Mouse (Mus musculus) erythroblast, adult 5-6 weeks (primary cell): Measurements from ENCODE around the gene Fggy. TPM values are rescaled to one million over a fixed set of nuclear protein-coding genes. Genes with fewer than 3 reads are reported as not detected.

ENCODE experiments used
- ATAC-seq: replicated peaks from 2 replicates; pipeline ENCODE4 v1.8.0; 2016; ENCODE audit warnings: moderate number of reproducible peaks, mild to moderate bottlenecking, moderate TSS enrichment, inconsistent platforms; ENCODE audit not compliant: poor library complexity, low FRiP score, severe bottlenecking
- total RNA-seq, 2 experiments: library from RNA; stranded (forward) in 1 of 2; stranded (reverse) in 1 of 2; fragments of 150-400 nt in 1 of 2; fragments of 200-764, 138-1000 nt in 1 of 2; gene quantifications; 2 replicates each; pipeline versions ENCODE4 v1.2.3 to v1.2.4; 2015 to 2017; ENCODE audit warnings: low replicate concordance in 2 of 2

Fggy gene
- total RNA-seq, 2 experiments from 2014 or later: 0.85 to 15.4 TPM

DNA sequence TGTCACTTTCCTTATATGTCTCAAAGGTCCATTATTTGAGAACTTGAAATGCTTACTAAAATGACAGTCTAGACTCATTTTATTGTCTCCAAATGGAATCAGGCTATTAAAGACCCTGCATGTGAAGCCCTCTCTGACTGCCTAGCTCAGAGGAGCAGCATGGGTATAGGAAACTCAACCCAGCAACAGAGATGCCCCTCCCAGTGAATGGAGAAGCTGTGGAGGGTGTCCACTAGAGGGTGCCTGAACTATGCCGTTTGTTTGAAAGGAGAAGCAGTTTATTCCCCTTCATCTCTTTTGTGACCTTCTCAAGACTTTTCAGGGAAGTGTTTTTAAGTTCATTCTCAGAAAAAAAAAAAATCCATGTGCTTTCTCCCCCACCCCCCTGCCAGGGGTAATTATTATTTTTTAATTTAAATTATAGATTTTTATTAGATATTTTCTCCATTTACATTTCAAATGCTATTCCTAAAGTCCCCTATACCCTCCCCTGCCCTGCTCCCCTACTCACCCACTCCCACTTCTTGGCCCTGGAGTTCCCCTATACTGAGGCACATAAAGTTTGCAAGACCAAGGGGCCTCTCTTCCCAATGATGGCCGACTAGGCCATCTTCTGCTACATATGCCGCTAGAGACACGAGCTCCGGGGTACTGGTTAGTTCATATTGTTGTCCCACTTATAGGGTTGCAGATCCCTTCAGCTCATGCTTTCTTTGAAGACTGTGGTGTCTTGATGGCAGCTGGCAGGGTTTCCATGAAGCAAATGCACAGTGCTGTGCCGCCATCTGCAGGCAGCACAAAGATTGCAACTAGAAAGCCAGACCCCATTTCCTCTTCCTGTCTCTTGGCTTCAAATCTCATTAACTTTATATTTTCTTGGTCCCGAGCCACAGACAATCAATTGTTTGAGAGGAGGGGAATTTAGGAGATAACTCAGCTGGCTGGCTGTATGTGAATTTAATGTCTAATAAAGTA, 367.2 kb downstream of the Fggy start:
- ATAC-seq: no peak

DNA sequence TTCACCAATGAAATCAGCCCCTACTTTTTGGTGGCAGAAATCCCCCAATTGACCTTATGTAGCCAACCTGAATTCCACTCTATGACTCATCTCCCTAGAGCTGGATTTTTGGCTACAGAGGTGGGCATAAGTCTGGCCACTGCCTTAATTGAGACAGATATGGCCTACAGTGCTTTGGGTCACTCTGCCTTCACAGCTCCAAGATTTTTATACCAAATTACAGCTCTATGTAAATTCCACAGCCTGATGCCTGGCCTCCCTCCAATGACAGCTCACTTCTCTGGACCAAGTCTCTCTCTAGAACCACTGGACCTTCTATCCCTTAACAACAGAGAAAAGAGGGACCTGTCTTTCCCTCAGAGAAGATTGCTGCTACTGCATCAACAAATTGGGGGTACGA, 371.5 kb downstream of the Fggy start:
- ATAC-seq: no peak

DNA sequence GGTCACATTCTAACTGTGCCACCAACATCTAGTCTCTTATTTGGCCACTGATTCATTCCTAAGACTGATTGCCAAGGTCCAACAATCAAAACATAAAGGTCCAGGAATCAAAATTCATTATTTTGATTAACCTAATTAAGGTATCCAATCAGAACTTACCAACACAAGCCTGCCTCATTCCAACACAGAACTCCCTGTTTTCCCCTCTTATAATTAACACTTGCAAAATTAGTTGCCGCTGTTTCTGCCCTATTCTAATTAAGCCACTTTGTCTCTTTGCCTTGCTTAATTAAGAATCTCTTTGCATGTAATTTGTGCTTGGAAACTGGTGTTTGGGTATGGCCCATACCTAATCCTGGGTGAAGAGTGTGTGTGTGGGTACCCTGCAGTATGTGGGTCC, 372.6 kb downstream of the Fggy start:
- ATAC-seq: no peak

- ATAC-seq: no peak
Measured at GRCm38 (mm10) chr4:95931331-95931730, 374.0 kb downstream of the Fggy start.

DNA sequence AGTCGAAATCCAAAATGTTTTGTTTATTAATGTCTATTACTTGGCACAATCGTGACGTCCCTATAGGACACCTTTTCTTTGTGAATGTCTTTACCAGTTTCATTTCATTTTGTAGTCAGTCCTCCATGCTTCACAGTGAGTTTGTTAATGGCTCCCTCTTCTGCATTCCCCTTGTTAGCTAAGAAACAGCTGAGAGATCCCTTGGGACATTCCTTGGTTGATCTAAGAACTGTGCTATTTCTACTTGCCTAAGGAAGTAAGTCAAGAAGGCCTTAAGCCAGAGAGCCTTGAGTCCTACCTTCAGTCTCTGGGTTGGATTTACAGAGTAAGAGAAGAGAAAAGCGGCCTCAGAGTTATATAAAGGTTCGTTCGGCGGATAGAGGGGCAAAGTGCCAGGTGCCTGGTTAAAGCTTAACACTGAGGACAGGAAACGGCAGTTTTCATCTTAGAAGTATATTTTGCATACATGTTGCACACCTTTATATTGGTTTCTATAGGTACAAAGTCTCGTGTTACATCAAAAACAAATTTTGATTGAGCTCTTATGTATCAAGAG, 376.6 kb downstream of the Fggy start:
- ATAC-seq: no peak

GRCm38 (mm10) chr4:95934384-95935035, 377.2 kb downstream of the Fggy start:
- no peak for ATAC-seq

- no peak for ATAC-seq
Measured at GRCm38 (mm10) chr4:95938701-95939100, 381.4 kb downstream of the Fggy start.

- no peak for ATAC-seq
Measured at GRCm38 (mm10) chr4:95947896-95948295, 390.6 kb downstream of the Fggy start.

GRCm38 (mm10) chr4:95953328-95953727, 396.0 kb downstream of the Fggy start:
- ATAC-seq: no peak

DNA sequence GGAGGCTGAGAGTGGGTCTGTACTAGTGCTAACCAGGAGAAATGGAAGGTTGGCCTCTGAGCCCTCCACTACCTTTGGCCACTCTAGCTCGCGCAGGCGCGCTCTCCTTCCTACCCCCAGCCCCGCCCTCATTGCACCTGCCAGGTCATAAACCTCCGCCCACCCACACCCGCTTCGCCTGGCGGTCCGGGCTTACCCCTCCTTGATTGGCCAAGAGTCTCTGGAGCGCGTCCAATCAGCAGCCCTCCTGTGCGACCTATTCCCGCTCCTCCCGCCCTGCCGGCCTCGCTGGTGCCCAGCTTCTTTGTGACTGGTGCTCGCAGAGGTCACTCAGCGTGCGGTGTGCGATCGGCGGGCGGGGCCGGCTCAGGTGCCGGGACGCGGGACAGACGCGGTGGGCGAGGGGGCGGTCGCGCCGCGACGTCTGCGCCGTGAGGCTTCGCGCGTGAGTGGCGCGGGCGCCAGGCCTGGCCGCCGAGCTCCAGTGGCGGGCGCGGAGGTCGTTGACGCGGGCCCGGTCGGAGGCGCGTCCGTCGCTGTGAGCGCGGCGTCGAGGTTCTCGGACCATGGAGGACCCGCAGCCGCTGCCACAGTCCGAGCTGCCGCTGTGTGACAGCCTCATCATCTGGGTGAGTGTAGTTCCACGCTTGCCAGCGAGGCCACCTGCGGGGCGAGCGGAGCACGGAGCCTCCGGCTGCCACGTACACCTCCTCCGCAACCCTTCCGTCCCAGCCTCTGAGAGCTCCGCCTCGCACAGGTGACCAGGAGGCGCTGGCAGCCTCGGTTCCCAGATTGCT, 409.8 kb downstream of the Fggy start, which contains the start of gene Hook1:
Gene Hook1 (plus strand): TSS at position 313 of the 797 bp plus-strand sequence.
- peak; percentile 60 for ATAC-seq
